Mouse (Mus musculus) cortical plate, adult 2 months (tissue): ENCODE measurements around the gene Spin1.

Source experiments
- CTCF ChIP-seq: fragments of 200-500 bp; IDR thresholded peaks from 2 replicates; pipeline ENCODE4 v1.5.1; 2011; ENCODE audit warnings: mild to moderate bottlenecking, control low read depth, low read length; ENCODE audit not compliant: insufficient read depth; ENCODE audit errors: extremely low read depth
- POLR2A ChIP-seq: fragments of 200-500 bp; IDR thresholded peaks from 2 replicates; pipeline ENCODE4 v1.6.1; 2011; ENCODE audit warnings: mild to moderate bottlenecking, low read length, control low read depth; ENCODE audit not compliant: insufficient read depth; ENCODE audit errors: extremely low read depth

DNA sequence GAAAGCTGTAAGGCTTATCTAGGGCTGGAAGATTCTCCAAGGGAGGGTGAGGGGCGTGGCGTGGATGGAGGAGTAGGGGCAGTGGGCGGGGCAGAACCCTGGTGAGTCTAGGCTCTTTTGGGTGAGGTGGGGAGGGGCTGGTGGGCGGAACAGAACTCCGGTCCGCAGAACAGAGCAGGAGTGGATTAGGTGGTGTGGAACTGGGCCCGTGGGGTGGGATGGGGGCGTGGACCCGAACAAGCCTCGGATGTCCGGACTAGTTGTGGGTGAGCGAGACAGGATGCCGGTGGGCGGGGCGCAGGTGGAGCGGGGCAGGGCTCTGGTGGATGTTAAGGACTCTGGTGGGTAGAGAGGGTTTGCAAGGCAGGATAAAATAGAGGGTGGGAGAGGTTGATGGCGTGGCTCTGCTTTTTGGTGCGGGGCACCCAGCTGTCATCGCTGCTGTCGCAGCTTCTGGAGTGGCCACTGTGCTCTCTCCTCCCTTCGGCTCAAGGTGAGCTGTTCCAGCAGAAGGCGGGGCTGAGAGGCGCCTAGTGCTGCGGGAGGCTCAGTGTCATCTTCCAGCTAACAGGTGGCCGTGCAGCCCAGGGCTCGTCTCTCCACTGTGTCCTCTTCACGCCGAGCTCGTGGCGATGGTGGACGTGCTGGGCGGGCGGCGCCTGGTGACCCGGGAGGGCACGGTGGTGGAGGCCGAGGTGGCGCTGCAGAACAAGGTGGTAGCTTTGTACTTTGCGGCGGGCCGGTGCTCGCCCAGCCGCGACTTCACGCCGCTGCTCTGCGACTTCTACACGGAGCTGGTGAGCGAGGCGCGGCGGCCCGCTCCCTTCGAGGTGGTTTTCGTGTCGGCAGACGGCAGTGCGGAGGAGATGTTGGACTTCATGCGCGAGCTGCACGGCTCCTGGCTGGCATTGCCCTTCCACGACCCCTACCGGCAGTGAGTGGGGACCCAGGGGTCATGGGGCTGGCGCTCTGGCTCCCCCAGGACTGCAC, 70.3 kb downstream of the Spin1 start, which contains the start of gene Nxnl2:
- TF ChIP-seq POLR2A = no peak
- TF ChIP-seq CTCF = 0 out of 2 replicates have a peak, but pooled peaks have one; percentile 1
